Mouse (Mus musculus): Measurements from ENCODE around the gene Fam227a.

DNA sequence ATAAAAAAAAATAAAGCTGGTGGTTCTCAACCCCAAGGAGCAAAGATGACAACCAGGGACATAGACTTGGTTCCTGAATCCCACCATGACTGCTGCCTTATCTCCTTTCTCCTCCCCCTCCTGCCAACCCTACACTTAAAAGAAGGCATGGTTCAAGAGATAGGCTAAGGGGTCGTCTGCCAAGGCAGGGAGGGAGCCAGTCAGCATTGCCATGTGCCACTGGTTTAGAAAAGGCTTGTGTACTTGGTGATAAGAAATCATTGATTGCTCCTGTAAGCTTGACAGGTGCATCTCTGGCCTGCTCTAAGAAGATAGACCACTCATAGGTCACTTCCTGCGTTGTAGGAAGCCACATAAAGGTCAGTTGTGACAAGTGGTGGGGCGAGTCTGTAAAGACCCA lies 36.8 kb upstream of the Fam227a start:
- no peak for TF ChIP-seq POLR2A (IDR thresholded peaks at IDR 0.05; ENCODE audit: insufficient read depth, low read depth, low read length)
- TF ChIP-seq CTCF (IDR thresholded peaks at IDR 0.05): no peak
- TF ChIP-seq EP300 (IDR thresholded peaks at IDR 0.05; ENCODE audit: insufficient read depth, low read depth, low read length): no peak
